Mouse (Mus musculus) myocyte (in vitro differentiated cells): ENCODE results near the gene Atp6v0e. TPM values are rescaled to one million over a fixed set of nuclear protein-coding genes. Genes with fewer than 3 reads are reported as not detected.

ENCODE experiments used
- H3K27me3 ChIP-seq: one replicate; pipeline ENCODE4 v1.6.1; 2011; ENCODE audit not compliant: control insufficient read depth, insufficient read depth, insufficient read length
- H3K36me3 ChIP-seq: one replicate; pipeline ENCODE4 v1.6.1; 2011; ENCODE audit not compliant: control insufficient read depth, insufficient read depth
- H3K4me2 ChIP-seq: one replicate; pipeline ENCODE4 v1.6.1; 2011; ENCODE audit warnings: low read depth, control low read depth
- H3K4me3 ChIP-seq: one replicate; pipeline ENCODE4 v1.5.1; 2011; ENCODE audit warnings: mild to moderate bottlenecking, control low read depth, moderate library complexity
- H3K79me2 ChIP-seq: one replicate; pipeline ENCODE4 v1.6.1; 2011; ENCODE audit not compliant: control insufficient read depth, insufficient read depth
- H3ac ChIP-seq: one replicate; pipeline ENCODE4 v1.6.1; 2011; ENCODE audit not compliant: control insufficient read depth, insufficient read length
- CEBPB ChIP-seq: IDR thresholded peaks from 2 replicates; pipeline ENCODE4 v1.6.1; 2011; ENCODE audit warnings: mild to moderate bottlenecking, moderate library complexity; ENCODE audit not compliant: poor library complexity, insufficient read depth, severe bottlenecking
- E2F4 ChIP-seq: IDR thresholded peaks from one replicate; pipeline ENCODE4 v1.6.1; 2011; ENCODE audit warnings: mild to moderate bottlenecking, control low read depth, moderate library complexity; ENCODE audit not compliant: insufficient read depth
- MAX ChIP-seq: IDR thresholded peaks from one replicate; pipeline ENCODE4 v1.6.1; 2011; ENCODE audit warnings: low read depth, mild to moderate bottlenecking, control low read depth
- MYOG ChIP-seq, 3 experiments: IDR thresholded peaks; one replicate each; pipeline ENCODE4 v1.6.1; 2011; ENCODE audit warnings: control low read depth in 2 of 3, low read depth in 2 of 3, mild to moderate bottlenecking in 2 of 3; ENCODE audit not compliant: insufficient read length in 2 of 3, control insufficient read depth in 1 of 3, insufficient read depth in 1 of 3
- POLR2A ChIP-seq: IDR thresholded peaks from one replicate; pipeline ENCODE4 v1.6.1; 2011; ENCODE audit warnings: low read depth, mild to moderate bottlenecking, control low read depth, moderate library complexity; ENCODE audit not compliant: insufficient read length
- POLR2AphosphoS2 ChIP-seq: IDR thresholded peaks from one replicate; pipeline ENCODE4 v1.6.1; 2011; ENCODE audit warnings: low read depth, control low read depth; ENCODE audit not compliant: insufficient read length
- SRF ChIP-seq: IDR thresholded peaks from one replicate; pipeline ENCODE4 v1.6.1; 2011; ENCODE audit warnings: low read depth; ENCODE audit not compliant: control insufficient read depth, insufficient read length
- TCF12 ChIP-seq: IDR thresholded peaks from one replicate; pipeline ENCODE4 v1.6.1; 2011; ENCODE audit warnings: mild to moderate bottlenecking, control low read depth; ENCODE audit not compliant: poor library complexity, insufficient read depth, severe bottlenecking
- TCF3 ChIP-seq: IDR thresholded peaks from one replicate; pipeline ENCODE4 v1.6.1; 2011; ENCODE audit warnings: low read depth, control low read depth; ENCODE audit not compliant: insufficient read length
- USF1 ChIP-seq: IDR thresholded peaks from one replicate; pipeline ENCODE4 v1.6.1; 2011; ENCODE audit warnings: low read depth, mild to moderate bottlenecking, control low read depth, moderate library complexity
- polyA plus RNA-seq: library from polyadenylated mRNA; unstranded; fragments of >200 nt; fragmentation: generic; extraction: Trizol; gene quantifications from one replicate; pipeline ENCODE4 v1.2.1, GENCODE M21; 2012; ENCODE audit warnings: missing spikeins

Gene Atp6v0e
- polyA plus RNA-seq, 1 experiment: 211 TPM

GRCm38 (mm10) chr17:26671268-26671667, 8.2 kb downstream of the Atp6v0e start:
- Histone ChIP-seq H3K4me2 (no peak overlapping the region), H3K27me3 (no peaks in the 10 kb centered on the region), H3K79me2 (no peaks in the 10 kb centered on the region), H3K4me3 (no peak overlapping the region), H3K36me3 (no peaks in the 10 kb centered on the region), H3ac (no peak overlapping the region)
- TF ChIP-seq POLR2A: no peak
- no peak for TF ChIP-seq POLR2AphosphoS2

GRCm38 (mm10) chr17:26675845-26676244, 12.8 kb downstream of the Atp6v0e start:
- Histone ChIP-seq H3K36me3 (no peaks in the 10 kb centered on the region), H3K4me2 (peak overlapping the region; percentile 92), H3K27me3 (no peaks in the 10 kb centered on the region), H3ac (peak overlapping the region; percentile 10), H3K79me2 (peaks cover 39% of the 10 kb centered on the region), H3K4me3 (peak overlapping the region; percentile 92)
- TF ChIP-seq TCF3 (no peak), SRF (no peak), MAX (no peak), TCF12 (no peak), POLR2A (no peak), E2F4 (no peak)

- H3K36me3 ChIP-seq: no peaks in the 10 kb centered on the region
- H3K4me2 ChIP-seq: peak overlapping the region; percentile 92
- peak; percentile 96 for TF ChIP-seq USF1
- no peak for TF ChIP-seq TCF12
- TF ChIP-seq POLR2A: peak; percentile 97
- peak; percentile 98 for TF ChIP-seq POLR2AphosphoS2
- TF ChIP-seq SRF: no peak
- peak overlapping the region; percentile 92 for H3K4me3 ChIP-seq
- H3K79me2 ChIP-seq: peaks cover 43% of the 10 kb centered on the region
- no peaks in the 10 kb centered on the region for H3K27me3 ChIP-seq
- H3ac ChIP-seq: peak overlapping the region; percentile 10
These were observed 13.2 kb downstream of the Atp6v0e start for GRCm38 (mm10) chr17:26676252-26676615.

- H3K79me2 ChIP-seq: peaks cover 48% of the 10 kb centered on the region
- peak overlapping the region; percentile 92 for H3K4me2 ChIP-seq
- peak overlapping the region; percentile 92 for H3K4me3 ChIP-seq
- no peaks in the 10 kb centered on the region for H3K36me3 ChIP-seq
- no peaks in the 10 kb centered on the region for H3K27me3 ChIP-seq
- TF ChIP-seq E2F4 (no peak), POLR2AphosphoS2 (peak; percentile 3)
- peak overlapping the region; percentile 10 for H3ac ChIP-seq
These were observed 13.8 kb downstream of the Atp6v0e start for GRCm38 (mm10) chr17:26676616-26677376.

- no peak overlapping the region for H3ac ChIP-seq
- TF ChIP-seq POLR2A (no peak), E2F4 (no peak), TCF3 (no peak), MYOG (IDR thresholded peaks at IDR 0.05; ENCODE audit: control insufficient read depth in 1 of 3, insufficient read depth in 1 of 3, insufficient read length in 2 of 3, low read depth in 2 of 3) (no peak), SRF (no peak), USF1 (no peak)
- peaks cover 54% of the 10 kb centered on the region for H3K79me2 ChIP-seq
- no peaks in the 10 kb centered on the region for H3K27me3 ChIP-seq
- H3K4me2 ChIP-seq: peak overlapping the region; percentile 92
- peak overlapping the region; percentile 92 for H3K4me3 ChIP-seq
- no peaks in the 10 kb centered on the region for H3K36me3 ChIP-seq
These were observed 14.9 kb downstream of the Atp6v0e start for GRCm38 (mm10) chr17:26677711-26678637.

GRCm38 (mm10) chr17:26681276-26681675, 18.2 kb downstream of the Atp6v0e start:
- Histone ChIP-seq H3K27me3 (no peaks in the 10 kb centered on the region), H3K4me2 (no peak overlapping the region), H3K36me3 (no peaks in the 10 kb centered on the region), H3K4me3 (no peak overlapping the region), H3K79me2 (peaks cover 54% of the 10 kb centered on the region), H3ac (no peak overlapping the region)
- TF ChIP-seq TCF12 (no peak), USF1 (no peak), SRF (no peak), CEBPB (no peak), POLR2A (no peak)
